Mouse (Mus musculus): ENCODE measurements around the gene Secisbp2. TPM values are rescaled to one million over a fixed set of nuclear protein-coding genes. Genes with fewer than 3 reads are reported as not detected.

Secisbp2 gene
- total RNA-seq, 1 experiment, result 26.6 TPM

DNA sequence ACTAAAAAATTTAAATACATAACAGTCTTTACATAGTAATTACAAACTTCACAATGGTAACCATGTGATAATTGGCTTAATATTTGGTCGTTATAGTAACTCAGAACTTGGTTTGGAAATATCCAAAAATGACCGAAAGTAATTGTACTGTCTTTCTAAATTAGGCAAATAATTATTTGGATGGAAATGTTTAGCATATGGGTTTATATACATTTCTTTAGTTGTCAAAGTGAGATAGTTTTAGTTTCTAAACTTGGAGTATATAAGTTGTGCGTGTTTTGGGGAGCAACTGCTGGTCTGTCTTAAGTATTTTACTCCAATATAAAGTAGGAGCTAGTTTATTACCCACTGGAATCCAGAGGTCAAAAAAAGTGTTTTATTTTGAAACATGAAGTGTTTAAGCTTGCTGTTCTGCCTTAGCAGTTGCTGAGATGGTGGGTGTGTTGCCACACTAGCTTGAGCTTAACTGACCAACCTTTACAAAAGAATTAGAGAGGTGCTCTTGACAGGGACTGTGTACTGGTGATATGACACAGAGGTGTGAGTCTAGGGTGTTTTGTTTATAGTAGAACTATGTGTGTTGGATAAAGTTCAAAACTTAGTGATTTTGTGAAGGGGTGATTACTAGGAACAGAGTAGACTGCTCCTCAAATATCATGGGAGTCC is 5.0 kb upstream of the Secisbp2 start:
- TF ChIP-seq ZNF384 (IDR thresholded peaks at IDR 0.05; ENCODE audit: low read depth, low read length) (no peak), ZC3H11A (IDR thresholded peaks at IDR 0.05; ENCODE audit: borderline replicate concordance, low read depth, low read length) (no peak), MAFK (IDR thresholded peaks at IDR 0.05; ENCODE audit: insufficient read depth, low read depth, low read length) (no peak), HCFC1 (IDR thresholded peaks at IDR 0.05; ENCODE audit: borderline replicate concordance, insufficient read depth, low read length) (no peak), CHD2 (IDR thresholded peaks at IDR 0.05; ENCODE audit: low read depth, low read length) (no peak)
- Histone ChIP-seq H3K4me3 (ENCODE audit: insufficient read depth in 1 of 2, low read depth in 1 of 2, low read length in 2 of 2, poor library complexity in 1 of 2, severe bottlenecking in 1 of 2) (peak overlapping the region; percentile 96 to 97), H3K27ac (ENCODE audit: insufficient read depth, low read depth, low read length, poor library complexity, severe bottlenecking) (no peak overlapping the region), H3K9ac (ENCODE audit: insufficient read depth, low read depth, low read length, poor library complexity, severe bottlenecking) (peak overlapping the region; percentile 23; the same call in 1 of the 2 replicates), H3K9me3 (ENCODE audit: control insufficient read depth, insufficient read depth, low read depth, low read length) (no peaks in the 10 kb centered on the region), H3K36me3 (ENCODE audit: control insufficient read depth, insufficient read depth, low read length, poor library complexity, severe bottlenecking) (no peaks in the 10 kb centered on the region; the same call in 1 of the 2 replicates), H3K4me1 (ENCODE audit: control insufficient read depth in 2 of 2, insufficient read depth in 2 of 2, low read length in 2 of 2, poor library complexity in 1 of 2) (peaks cover 2 to 8% of the 10 kb centered on the region in 2 experiments; a peak in 2 of 4 replicates)
- no peak for DNase-seq (ENCODE audit: low read depth, low spot score)
- in situ Hi-C loops (cut with MboI; ENCODE audit: low sequenced_read_pairs in 2 of 2, unreplicated experiment in 2 of 2), result no loop called here

DNA sequence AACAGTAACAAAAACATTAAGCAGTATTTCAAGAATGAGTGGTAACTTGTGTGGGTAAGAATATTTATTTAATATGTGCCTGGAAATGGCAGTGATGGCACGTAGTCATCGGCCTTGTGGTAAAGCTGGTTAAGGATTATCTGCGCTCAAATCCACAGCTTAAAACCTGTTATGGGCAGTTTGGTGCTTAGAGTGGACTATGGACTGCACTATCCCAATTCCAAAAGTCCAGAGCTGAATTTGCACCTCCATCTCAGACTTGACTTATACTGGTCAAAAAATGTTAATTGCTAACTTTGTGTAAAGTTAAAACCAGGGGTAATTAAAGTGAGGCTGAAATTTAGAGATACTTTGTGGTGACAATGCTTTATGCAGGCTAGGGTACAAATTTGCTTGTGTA is 3.7 kb upstream of the Secisbp2 start:
- no peaks in the 10 kb centered on the region for H3K9me3 ChIP-seq (ENCODE audit: control insufficient read depth, insufficient read depth, low read depth, low read length)
- in situ Hi-C loops (cut with MboI; ENCODE audit: low sequenced_read_pairs in 2 of 2, unreplicated experiment in 2 of 2), result no loop called here
- no peak for DNase-seq (ENCODE audit: low read depth, low spot score)
- peaks cover 4% of the 10 kb centered on the region for H3K36me3 ChIP-seq (ENCODE audit: control insufficient read depth, insufficient read depth, low read length, poor library complexity, severe bottlenecking)
- H3K4me1 ChIP-seq (ENCODE audit: control insufficient read depth in 2 of 2, insufficient read depth in 2 of 2, low read length in 2 of 2, poor library complexity in 1 of 2), result peaks cover 3 to 6% of the 10 kb centered on the region in 2 experiments
- TF ChIP-seq HCFC1 (IDR thresholded peaks at IDR 0.05; ENCODE audit: borderline replicate concordance, insufficient read depth, low read length) (no peak), MAFK (IDR thresholded peaks at IDR 0.05; ENCODE audit: insufficient read depth, low read depth, low read length) (no peak), CHD2 (IDR thresholded peaks at IDR 0.05; ENCODE audit: low read depth, low read length) (no peak), ZNF384 (IDR thresholded peaks at IDR 0.05; ENCODE audit: low read depth, low read length) (no peak), ZC3H11A (IDR thresholded peaks at IDR 0.05; ENCODE audit: borderline replicate concordance, low read depth, low read length) (no peak)
- no peak overlapping the region for H3K27ac ChIP-seq (ENCODE audit: insufficient read depth, low read depth, low read length, poor library complexity, severe bottlenecking)
- no peak overlapping the region for H3K9ac ChIP-seq (ENCODE audit: insufficient read depth, low read depth, low read length, poor library complexity, severe bottlenecking)
- H3K4me3 ChIP-seq (ENCODE audit: insufficient read depth in 1 of 2, low read depth in 1 of 2, low read length in 2 of 2, poor library complexity in 1 of 2, severe bottlenecking in 1 of 2), result peak overlapping the region; percentile 64 to 96

DNA sequence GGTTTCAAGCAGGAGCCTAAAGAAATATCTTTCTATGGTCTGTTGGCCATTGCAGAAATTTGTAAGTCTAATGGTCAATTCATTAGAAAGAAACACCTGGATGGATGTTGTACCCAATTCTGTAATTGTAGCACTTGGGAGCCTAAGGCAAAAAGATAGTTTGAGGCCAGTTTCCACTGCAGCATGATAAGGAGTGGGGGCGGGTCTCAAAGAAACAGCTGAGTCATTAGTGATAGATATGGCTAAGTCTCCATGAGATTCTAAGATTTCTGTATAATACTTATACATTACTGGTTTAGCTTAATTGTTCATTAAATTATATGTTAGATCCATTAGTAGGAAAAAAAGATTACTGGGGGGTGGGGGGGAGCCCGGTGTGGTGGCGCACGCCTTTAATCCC is 3.3 kb upstream of the Secisbp2 start:
- Histone ChIP-seq H3K27ac (ENCODE audit: insufficient read depth, low read depth, low read length, poor library complexity, severe bottlenecking) (no peak overlapping the region), H3K4me3 (ENCODE audit: insufficient read depth in 1 of 2, low read depth in 1 of 2, low read length in 2 of 2, poor library complexity in 1 of 2, severe bottlenecking in 1 of 2) (peak overlapping the region; percentile 64 to 96; a peak in 2 of 4 replicates), H3K4me1 (ENCODE audit: control insufficient read depth in 2 of 2, insufficient read depth in 2 of 2, low read length in 2 of 2, poor library complexity in 1 of 2) (peaks cover 3 to 6% of the 10 kb centered on the region in 2 experiments), H3K36me3 (ENCODE audit: control insufficient read depth, insufficient read depth, low read length, poor library complexity, severe bottlenecking) (peaks cover 9% of the 10 kb centered on the region), H3K9ac (ENCODE audit: insufficient read depth, low read depth, low read length, poor library complexity, severe bottlenecking) (no peak overlapping the region), H3K9me3 (ENCODE audit: control insufficient read depth, insufficient read depth, low read depth, low read length) (no peaks in the 10 kb centered on the region)
- in situ Hi-C loops (cut with MboI; ENCODE audit: low sequenced_read_pairs in 2 of 2, unreplicated experiment in 2 of 2), result no loop called here
- peak; percentile 59; the same call in 1 of the 2 replicates for TF ChIP-seq MAFK (IDR thresholded peaks at IDR 0.05; ENCODE audit: insufficient read depth, low read depth, low read length)
- TF ChIP-seq CHD2 (IDR thresholded peaks at IDR 0.05; ENCODE audit: low read depth, low read length), result no peak
- no peak for TF ChIP-seq ZNF384 (IDR thresholded peaks at IDR 0.05; ENCODE audit: low read depth, low read length)
- no peak for TF ChIP-seq ZC3H11A (IDR thresholded peaks at IDR 0.05; ENCODE audit: borderline replicate concordance, low read depth, low read length)
- no peak for DNase-seq (ENCODE audit: low read depth, low spot score)

DNA sequence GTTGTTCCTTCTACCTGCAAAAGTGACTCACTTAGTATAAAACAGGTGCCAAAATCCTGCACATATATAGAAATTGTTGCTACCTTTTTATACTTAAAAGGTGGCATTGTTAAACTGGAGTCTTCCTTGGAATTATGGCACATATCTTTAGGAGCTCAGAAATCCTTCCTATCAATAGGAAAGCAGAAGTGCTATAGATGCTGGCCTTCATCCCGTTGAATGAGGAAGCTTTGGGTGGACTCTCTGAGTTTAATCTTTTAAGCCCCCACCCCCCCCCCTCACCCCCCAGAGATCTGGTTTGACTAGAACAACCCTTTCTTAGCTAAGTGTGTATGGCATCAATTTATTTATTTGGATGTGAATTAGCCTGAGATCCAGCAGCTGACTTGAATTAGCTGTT is 1.8 kb upstream of the Secisbp2 start:
- Histone ChIP-seq H3K9me3 (ENCODE audit: control insufficient read depth, insufficient read depth, low read depth, low read length) (no peaks in the 10 kb centered on the region), H3K4me1 (ENCODE audit: control insufficient read depth in 2 of 2, insufficient read depth in 2 of 2, low read length in 2 of 2, poor library complexity in 1 of 2) (peaks cover 3 to 6% of the 10 kb centered on the region in 2 experiments), H3K27ac (ENCODE audit: insufficient read depth, low read depth, low read length, poor library complexity, severe bottlenecking) (no peak overlapping the region), H3K9ac (ENCODE audit: insufficient read depth, low read depth, low read length, poor library complexity, severe bottlenecking) (no peak overlapping the region), H3K36me3 (ENCODE audit: control insufficient read depth, insufficient read depth, low read length, poor library complexity, severe bottlenecking) (peaks cover 18% of the 10 kb centered on the region), H3K4me3 (ENCODE audit: insufficient read depth in 1 of 2, low read depth in 1 of 2, low read length in 2 of 2, poor library complexity in 1 of 2, severe bottlenecking in 1 of 2) (no peak overlapping the region)
- DNase-seq (ENCODE audit: low read depth, low spot score), result no peak
- in situ Hi-C loops (cut with MboI; ENCODE audit: low sequenced_read_pairs in 2 of 2, unreplicated experiment in 2 of 2), result no loop called here
- no peak for TF ChIP-seq ZNF384 (IDR thresholded peaks at IDR 0.05; ENCODE audit: low read depth, low read length)
- TF ChIP-seq MAFK (IDR thresholded peaks at IDR 0.05; ENCODE audit: insufficient read depth, low read depth, low read length), result no peak
- TF ChIP-seq HCFC1 (IDR thresholded peaks at IDR 0.05; ENCODE audit: borderline replicate concordance, insufficient read depth, low read length), result no peak
- TF ChIP-seq ZC3H11A (IDR thresholded peaks at IDR 0.05; ENCODE audit: borderline replicate concordance, low read depth, low read length), result no peak
- TF ChIP-seq CHD2 (IDR thresholded peaks at IDR 0.05; ENCODE audit: low read depth, low read length), result no peak

Data from ES-E14 (cell line).